Mouse (Mus musculus) adrenal gland, postnatal 25 days (tissue): ENCODE results near the gene Zkscan16. TPM values are rescaled to one million over a fixed set of nuclear protein-coding genes. Genes with fewer than 3 reads are reported as not detected.

Source experiments
- DNase-seq: peaks from one replicate; pipeline ENCODE4 v3.0.0; 2021; ENCODE audit warnings: mixed read lengths
- total RNA-seq: library from RNA; stranded (reverse); gene quantifications from 2 replicates; pipeline ENCODE4 v1.2.3, GENCODE M21; 2021

Gene Zkscan16
- total RNA-seq, 1 experiment from 2014 or later = 5.2 TPM

GRCm38 (mm10) chr4:58999686-59000085, 56.3 kb downstream of the Zkscan16 start:
- peak; percentile 75 for DNase-seq

- DNase-seq = peak; percentile 33
Measured at GRCm38 (mm10) chr4:59000614-59001013, 57.2 kb downstream of the Zkscan16 start.

- peak; percentile 94 for DNase-seq
Measured at GRCm38 (mm10) chr4:59002948-59003805, 59.7 kb downstream of the Zkscan16 start, which contains the start of gene Gm20503. Gene Gm20503, plus strand, starts transcription at chr4:59003210.

- no peak for DNase-seq
Measured at GRCm38 (mm10) chr4:59003806-59004200, 60.4 kb downstream of the Zkscan16 start.

GRCm38 (mm10) chr4:59006211-59006610, 62.8 kb downstream of the Zkscan16 start:
- DNase-seq = no peak

GRCm38 (mm10) chr4:59007016-59007415, 63.6 kb downstream of the Zkscan16 start:
- DNase-seq = no peak

Other genes with a start within 250 kb of the Zkscan16 start
- 0.29 and 0.52 TPM in 2 replicates for gene Olfr267, start 155.9 kb upstream of the Zkscan16 start, total RNA-seq
- 174 and 181 TPM in 2 replicates for gene Ecpas, start 30.9 kb upstream of the Zkscan16 start, total RNA-seq
- gene Ptgr1, start 43.5 kb downstream of the Zkscan16 start, total RNA-seq = 16.9 and 25.6 TPM in 2 replicates
- gene Dnajc25, start 51.4 kb downstream of the Zkscan16 start, total RNA-seq = 15.6 and 16.1 TPM in 2 replicates
- 3.6 and 4.5 TPM in 2 replicates for gene Gm20503, start 59.6 kb downstream of the Zkscan16 start, total RNA-seq
- 25.4 and 26.8 TPM in 2 replicates for gene Gng10, start 91.5 kb downstream of the Zkscan16 start, total RNA-seq
- gene AI481877, start 195.4 kb downstream of the Zkscan16 start, total RNA-seq = 0.15 TPM in 1 of 2 replicates, not detected in the other
- 40.6 and 42.7 TPM in 2 replicates for gene Ugcg, start 245.6 kb downstream of the Zkscan16 start, total RNA-seq